Mouse (Mus musculus): ENCODE measurements around the gene Fads3.

GRCm38 (mm10) chr19:10040866-10041387 is 442 bp upstream of the Fads3 start:
- no peak for TF ChIP-seq CTCF (IDR thresholded peaks at IDR 0.05; ENCODE audit: low read depth, low read length)
- TF ChIP-seq POLR2A (IDR thresholded peaks at IDR 0.05; ENCODE audit: borderline replicate concordance, low read depth, low read length), result no peak

All from bone marrow macrophage, adult 2 months (primary cell).